Mouse (Mus musculus): Measurements from ENCODE around the gene Erap1.
"Not testable (repeated sequence)": the region's sequence is repeated elsewhere in the genome, so short reads cannot be mapped to it uniquely, and the experiment has no call there.

Gene Erap1

DNA sequence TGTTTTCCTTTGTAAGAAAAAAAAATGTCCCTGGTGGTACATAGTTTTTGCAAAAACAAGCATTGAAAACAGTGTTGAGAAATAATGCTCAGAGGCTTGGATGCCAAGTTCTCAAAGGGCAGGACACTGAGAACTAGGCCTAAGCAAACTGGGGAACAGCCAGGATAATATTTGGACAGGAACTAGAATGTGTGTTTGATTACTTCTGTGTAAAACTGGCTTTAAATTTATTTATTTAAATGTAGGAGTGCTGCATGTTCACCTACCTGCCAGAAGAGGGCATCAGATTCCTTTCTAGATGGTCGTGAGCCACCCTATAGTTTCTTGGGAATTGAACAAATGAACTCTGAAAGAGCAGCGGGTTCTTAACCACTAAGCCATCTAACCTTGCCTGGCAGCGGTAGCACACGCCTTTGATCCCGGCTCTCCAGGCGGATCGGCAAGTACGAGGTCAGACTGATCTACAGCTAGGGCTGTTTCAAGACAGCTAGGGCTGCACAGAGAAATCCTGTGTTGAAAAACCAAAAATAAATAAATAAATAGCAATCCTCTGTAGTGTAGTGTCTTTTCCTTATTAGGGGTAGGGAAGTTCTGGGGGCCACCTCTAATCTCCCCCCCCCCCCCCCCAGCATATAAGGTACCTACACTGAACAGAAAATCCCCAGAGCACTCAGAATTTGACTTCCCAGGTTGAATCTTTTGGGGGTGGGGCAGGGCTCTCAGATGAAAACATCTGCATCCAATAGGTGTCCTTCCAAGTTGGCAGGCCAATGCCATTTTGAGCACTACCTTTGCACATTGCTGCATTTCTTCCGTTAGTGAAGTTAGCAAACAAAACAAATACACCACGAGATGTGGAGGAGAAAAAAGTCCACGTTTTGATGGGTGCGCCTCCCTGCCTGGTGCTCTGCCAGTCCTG lies at the start of gene Erap1:
Gene Erap1 (plus strand): TSS at position 776 of the 919 bp plus-strand sequence.
- peak; percentile 32 to 44 for DNase-seq

DNA sequence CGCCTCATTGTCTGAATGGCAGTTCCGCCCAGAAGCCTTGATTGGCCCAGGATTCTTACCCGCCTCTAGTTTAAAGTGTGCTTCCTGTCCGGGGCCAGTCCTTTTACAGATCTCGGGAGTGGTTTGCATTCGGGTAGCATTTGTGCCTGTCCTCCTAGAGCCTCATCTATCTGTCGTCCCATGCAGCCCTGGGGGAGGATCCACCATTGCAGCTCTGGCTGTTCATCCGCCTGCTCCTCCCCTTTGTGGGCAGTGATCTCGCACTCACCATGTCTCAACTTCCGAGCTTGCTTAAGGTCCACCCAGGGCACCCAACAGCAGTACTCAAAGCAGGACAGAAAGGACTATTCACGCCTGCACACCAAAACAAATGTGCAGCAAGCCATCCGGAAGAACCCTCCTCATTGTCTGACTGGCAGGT lies 48.0 kb upstream of the Erap1 start:
- peak in 1 of 2 experiments; percentile 5 for DNase-seq

DNA sequence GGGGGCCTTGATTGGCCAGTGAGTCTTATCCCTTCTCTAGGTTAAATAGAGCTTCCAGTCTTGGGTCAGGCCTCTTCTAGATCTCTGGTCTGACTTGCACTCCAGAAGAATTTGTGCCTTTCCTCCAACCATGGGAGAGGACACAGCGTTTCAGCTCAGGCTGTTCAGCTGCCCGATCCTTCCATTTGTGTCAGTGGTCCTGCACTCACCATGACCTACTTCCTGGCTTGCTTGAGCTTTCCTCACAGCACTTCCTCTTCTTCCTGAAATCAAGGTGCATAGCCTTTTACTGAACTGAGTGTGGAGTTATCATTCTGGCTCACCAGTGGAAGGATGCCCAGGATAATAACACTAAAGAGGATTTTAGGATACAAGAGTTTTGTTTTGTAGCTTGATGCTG lies 47.5 kb upstream of the Erap1 start:
- not testable (repeated sequence) for DNase-seq

DNA sequence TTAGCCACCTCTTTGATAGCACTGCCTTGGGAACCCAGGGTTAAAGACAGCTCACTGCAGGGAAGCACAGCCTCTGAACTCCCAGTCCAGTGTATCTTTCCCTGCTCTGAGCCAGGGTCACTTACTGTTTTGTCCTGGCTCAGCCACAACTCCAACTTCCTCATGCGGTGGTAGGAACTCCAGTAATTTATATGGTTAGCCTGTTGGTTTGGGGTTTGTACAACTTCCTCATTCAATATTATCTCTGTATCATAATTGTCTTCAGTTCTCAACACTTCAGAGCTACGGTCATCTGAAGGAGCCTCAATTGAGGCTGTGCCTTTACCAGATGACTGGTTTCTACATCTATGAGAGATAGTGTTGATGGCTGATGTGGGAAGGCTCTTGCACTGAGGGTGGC lies 42.3 kb upstream of the Erap1 start:
- DNase-seq, result not testable (repeated sequence)

DNA sequence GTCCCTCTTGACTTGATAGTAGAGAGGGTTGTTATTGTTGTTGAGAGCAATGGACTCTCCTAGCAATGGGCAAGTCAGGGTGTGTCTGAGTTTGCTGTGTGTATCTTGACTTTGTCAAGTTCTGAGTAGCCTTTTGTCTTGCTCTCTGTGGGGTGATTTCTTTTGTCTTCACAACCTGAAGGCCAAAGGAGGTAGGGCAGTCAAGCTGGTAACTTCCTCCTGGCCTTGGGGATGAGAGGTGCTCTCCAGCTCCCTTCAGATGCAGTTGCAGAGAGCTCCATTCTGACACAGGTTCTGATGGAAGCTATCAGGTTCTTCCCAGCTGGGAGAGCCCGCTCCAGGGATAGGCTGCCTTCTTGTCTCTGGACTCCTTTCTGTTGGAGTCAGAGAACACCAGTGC lies 37.6 kb upstream of the Erap1 start:
- DNase-seq, result not testable (repeated sequence)

DNA sequence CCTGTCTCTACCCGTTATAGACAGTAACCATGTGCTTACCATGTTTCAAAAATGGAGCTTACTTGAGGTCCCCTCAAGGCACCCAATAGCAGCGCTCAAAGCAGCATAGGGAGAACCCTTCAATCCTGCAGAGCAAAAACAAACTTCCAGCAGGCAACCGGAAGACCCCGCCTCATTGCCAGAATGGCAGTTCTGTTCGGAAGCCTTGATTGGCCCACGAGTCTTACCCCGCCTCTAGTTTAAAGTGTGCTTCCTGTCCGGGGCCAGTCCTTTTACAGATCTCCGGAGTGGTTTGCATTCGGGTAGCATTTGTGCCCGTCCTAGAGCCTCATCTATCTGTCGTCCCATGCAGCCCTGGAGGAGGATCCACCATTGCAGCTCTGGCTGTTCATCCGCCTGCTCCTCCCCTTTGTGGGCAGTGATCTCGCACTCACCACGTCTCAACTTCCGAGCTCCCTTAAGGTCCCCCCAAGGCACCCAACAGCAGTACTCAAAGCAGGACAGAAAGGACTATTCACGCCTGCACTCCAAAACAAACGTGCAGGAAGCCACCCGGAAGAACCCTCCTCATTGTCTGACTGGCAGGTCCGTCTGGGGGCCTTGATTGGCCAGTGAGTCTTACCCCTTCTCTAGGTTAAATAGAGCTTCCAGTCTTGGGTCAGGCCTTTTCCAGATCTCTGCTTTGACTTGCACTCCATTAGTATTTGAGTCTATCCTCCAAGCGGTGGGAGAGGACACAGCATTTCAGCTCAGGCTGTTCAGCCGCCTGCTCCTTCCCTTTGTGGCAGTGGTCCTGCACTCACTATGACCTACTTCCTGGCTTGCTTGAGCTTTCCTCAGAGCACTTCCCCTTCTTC lies 22.0 kb upstream of the Erap1 start:
- peak; percentile 76 to 85 for DNase-seq

DNA sequence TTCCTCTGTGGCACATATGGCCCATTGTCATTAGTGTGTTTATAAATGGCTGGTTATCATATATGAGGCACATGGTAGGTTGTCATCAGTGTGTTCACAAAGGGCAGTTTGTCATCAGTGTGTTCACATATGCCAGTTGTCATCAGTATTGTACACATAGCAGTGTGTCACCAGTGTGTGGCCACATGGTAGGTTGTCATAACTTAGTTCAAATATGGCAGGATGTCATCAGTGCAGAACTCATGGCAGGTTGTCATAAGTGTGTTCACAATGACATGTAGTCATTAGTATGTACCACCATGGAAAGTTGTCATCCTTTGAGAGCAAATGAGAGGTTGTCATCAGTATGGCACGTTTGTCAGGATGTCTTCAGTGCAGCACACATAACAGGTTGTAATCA lies 7.0 kb upstream of the Erap1 start:
- no peak for DNase-seq

DNA sequence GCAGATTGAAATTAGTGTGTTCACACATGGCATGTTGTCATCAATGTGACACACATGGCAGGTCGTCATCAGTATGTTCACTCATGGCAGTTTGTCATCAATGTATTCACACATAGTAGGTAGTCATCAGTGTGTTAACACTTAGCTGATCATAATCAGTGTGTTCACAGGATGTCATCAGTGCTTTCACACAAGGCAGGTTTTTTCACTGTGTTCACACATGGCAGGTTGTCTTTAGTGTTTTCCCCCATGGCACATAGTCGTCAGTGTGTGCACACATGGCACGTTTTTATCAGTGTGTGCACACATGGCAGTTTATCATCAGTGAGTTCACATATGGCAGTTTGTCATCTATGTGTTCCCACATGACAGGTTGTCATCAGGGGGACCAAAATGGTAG lies 6.5 kb upstream of the Erap1 start:
- DNase-seq, result no peak

DNA sequence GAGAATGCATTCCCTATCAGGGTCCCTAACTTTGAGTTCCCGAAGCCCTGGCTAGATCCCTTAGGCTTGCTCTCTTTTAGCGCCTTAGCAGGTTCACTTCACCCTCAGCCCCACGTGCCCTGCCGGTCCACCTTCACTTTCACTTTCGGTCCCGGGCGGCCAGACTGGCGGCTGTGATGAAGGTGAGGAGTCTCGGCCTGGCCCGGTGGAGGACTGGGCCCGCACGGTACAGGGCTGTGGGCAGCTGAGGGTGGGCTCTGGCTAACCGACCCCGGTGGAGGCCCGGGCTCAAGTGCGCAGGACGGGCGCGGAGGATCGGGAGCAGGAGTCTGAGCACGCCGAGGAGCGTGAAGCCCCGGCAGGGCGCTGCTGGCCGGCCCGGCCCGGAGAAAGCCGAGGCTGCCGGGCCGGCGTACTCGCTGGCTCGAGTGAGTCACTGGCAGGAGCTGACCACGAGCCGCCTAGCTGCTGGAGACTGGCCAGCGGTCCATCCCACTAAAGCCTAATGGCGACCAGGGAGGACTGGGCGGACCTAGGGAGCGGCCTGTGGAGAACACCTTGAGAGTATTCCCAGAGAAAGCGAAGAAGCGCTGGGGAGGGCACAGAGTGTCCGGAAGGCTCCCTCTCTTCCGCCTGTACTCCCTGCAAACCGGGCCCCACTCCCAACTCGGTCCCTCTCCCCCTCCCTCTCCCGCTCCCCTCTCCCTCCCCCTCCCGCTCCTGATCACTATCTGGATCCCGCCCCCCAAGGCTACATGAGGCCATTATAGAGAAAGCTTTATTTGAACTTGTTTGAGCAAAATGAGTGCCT lies 549 bp downstream of the Erap1 start:
- DNase-seq, result peak; percentile 85 to 87

DNA sequence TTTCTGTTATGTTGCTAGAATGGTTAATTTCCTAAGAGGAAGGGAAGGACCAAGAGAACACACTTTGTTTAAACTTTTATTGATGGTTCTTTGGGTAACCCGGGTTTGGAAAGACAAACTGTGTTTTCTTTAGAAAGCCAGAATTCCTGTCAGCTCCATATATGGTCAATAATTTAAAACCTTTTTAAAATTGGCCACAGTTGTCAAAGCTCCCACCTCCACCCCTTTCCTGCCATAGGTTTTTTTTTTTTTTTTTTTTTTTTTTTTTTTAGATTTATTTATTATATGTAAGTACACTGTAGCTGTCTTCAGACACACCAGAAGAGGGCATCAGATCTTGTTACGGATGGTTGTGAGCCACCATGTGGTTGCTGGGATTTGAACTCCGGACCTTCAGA lies 1.2 kb downstream of the Erap1 start:
- DNase-seq, result not testable (repeated sequence)

DNA sequence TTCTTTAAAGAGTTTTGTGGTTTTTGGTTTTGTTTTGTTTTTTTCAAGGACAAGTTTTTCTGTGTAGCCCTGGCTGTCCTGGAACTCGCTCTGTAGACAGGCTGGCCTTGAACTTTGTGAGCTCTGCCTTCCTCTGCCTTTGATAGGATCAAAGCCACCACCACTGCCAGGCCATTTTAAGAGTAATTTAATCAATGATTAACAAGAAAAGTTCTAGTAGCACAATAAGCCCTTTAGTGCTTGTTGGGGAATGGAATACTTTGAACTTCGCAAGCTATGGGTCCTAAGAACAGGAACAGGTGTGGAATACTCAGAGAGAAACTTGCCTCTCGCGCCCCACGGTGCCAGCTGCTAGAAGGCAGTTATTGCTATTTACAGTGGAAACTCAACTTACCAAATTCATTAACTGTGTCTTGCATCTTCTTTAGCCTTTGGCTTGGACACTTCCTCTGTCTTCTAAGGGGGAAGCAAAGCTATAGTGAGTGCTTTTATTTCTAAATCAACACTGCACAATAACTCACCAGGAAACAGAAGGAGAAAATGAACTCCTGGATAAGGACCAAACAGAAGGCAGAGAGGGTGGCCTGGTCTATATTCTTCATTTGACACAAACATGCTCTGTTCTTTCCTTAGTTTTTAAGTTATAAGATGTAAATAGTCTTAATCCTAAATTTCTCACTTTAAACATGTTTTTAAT lies 56.3 kb downstream of the Erap1 start:
- no peak for DNase-seq

DNA sequence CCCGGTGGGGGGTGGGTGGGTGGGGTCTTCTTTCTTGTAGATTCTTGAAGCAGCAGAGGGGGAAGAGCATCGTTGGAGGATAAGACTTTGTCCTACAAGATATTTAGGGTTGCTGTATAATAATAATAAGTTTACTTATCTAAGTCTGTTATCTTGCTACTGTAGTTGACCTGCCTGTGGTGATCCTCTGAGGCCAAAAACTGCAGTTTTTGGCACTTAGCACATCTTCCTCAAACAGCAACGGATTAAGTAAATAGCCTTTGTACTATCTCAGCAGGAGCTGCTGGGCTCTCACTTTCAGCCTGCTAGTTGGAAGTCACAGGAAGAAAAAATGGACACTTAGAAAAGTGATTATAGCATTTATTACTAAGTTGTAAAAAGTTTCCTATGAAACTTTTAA lies 56.9 kb downstream of the Erap1 start:
- DNase-seq, result no peak

DNA sequence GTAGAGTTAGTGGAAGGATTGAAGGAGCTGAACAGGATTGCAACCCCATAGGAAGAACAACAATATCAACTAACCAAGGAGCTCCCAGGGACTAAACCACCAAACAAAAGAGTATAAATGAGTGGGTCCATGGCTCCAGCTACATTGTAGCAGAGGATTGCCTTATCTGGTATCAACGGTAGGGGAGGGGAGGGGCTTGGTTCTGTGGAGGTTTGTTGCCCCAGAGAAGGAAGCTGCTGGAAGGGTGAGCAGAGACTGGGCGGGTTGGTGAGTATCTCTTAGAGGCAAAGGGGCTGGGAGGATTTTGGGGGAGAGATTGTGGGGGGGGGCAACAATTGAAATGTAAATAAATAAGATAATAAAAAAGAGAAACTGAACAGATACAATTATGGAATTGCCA lies 79.6 kb downstream of the Erap1 start:
- no peak for DNase-seq

DNA sequence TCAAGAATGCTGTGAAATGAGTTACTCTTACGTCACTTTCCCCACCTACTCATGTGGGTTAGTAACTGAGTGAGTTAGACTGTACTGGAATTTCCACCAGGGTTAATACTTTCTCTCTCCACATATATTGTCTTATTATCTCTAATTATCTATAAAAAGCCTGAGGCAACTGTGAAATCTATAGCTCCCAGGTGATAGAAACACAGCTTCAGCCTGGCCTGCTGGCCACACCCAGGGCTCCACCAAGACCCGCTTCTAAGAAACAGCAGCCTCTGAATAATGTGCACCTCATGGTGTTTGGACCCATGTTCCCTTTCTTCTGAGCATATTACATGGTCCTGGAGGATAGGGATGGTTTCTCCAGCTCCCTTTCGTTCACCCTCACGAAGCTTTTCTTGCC lies 94.4 kb downstream of the Erap1 start:
- no peak for DNase-seq

DNA sequence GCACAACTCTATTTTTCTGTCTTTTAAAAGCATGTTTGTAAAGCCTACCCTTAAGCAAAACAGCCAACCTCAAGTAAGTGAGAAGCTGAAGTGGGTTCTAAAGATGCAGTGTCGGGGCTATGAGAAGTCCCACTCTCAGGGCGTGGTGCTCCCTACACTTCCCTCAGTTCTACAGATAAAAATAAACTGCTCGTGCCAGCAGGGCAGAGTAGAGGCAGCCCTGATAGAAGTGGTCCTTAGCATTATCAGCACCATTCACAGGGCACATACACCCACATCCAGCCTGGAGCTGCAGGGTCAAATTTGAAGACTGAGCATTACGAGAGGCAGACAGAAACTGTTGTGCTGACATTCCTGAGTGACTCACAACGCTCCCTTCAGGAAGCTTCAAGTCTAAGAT lies 96.5 kb downstream of the Erap1 start:
- no peak for DNase-seq

DNA sequence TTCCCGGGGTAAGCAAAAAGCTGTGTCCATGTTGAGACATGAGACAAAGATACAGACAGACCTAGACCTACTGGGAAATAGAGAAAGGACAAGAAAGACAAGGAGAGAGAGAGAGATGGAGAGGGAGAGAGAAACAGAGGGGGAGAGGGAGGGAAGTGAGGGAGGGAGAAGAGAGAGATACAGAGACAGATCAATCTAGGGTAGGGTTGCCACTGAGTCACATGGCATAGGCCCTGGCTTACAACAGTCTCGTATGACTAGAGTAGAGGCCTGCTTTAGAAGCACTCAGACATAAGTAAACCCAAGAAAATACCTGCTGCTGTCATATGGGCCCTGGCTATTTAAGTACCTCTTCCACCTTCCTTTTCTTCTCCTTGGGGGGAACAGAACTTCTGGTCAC lies 97.0 kb downstream of the Erap1 start:
- no peak for DNase-seq

All from cerebellum, adult 18-20 months (tissue).